Mouse (Mus musculus) C2C12 (cell line): ENCODE measurements around the gene Spen.

Experiments used
- CEBPB ChIP-seq: IDR thresholded peaks from one replicate; pipeline ENCODE4 v1.6.1; 2011; ENCODE audit warnings: low read depth, mild to moderate bottlenecking, control low read depth, moderate library complexity
- CTCF ChIP-seq: IDR thresholded peaks from one replicate; pipeline ENCODE4 v1.5.1; 2011; ENCODE audit not compliant: control insufficient read depth, insufficient read depth, insufficient read length
- FOSL1 ChIP-seq: IDR thresholded peaks from one replicate; pipeline ENCODE4 v1.8.0; 2011; ENCODE audit warnings: mild to moderate bottlenecking, low read length; ENCODE audit not compliant: poor library complexity, insufficient read depth, severe bottlenecking
- MAX ChIP-seq: IDR thresholded peaks from one replicate; pipeline ENCODE4 v1.6.1; 2011; ENCODE audit warnings: mild to moderate bottlenecking, control low read depth
- MYOG ChIP-seq: IDR thresholded peaks from one replicate; pipeline ENCODE4 v1.6.1; 2011; ENCODE audit not compliant: control insufficient read depth, insufficient read length; ENCODE audit errors: extremely low read depth

GRCm38 (mm10) chr4:141478794-141479193 lies 59.6 kb downstream of the Spen start:
- TF ChIP-seq CTCF (no peak), MYOG (no peak), CEBPB (no peak), MAX (no peak), FOSL1 (no peak)
